Mouse (Mus musculus) thymus, postnatal 10 days (tissue): ENCODE measurements at regions not wholly inside any gene's neighbourhood (a gene's known extent, or its start where the extent isn't known, plus 50 kb on each side); places are given as distances from the start of the nearest gene placed in this dataset.
"Not testable (repeated sequence)": the region's sequence is repeated elsewhere in the genome, so short reads cannot be mapped to it uniquely, and the experiment has no call there.

ENCODE experiments used
- DNase-seq, 2 experiments: peaks; one replicate each; pipeline ENCODE4 v3.0.0; 2021; ENCODE audit warnings: low spot score in 2 of 2

DNA sequence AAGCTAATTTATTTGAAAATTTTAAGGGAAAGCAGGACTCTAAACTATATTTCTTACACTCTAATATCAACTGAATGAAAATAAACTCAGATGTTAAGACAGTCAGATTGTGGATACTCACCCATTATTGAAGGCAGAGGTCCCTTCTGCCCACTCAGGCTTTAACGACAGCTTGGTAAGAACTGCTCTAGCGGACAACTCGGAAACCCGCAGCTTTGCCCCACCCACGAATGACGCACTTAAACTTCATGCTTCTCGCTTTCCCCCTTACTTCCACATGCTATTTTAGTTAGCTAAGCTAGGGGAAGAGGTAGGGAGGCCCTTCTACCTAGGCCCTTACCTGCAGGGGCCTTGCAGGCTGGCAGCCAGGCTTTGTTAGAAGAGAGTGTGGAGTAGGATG is 50.8 kb upstream of the Elmo1 start:
- DNase-seq = no peak

GRCm38 (mm10) chr13:20038463-20038862 is 51.9 kb upstream of the Elmo1 start:
- DNase-seq = peak; percentile 9 to 55

- no peak for DNase-seq
Observed at GRCm38 (mm10) chr13:20037436-20037835, 53.0 kb upstream of the Elmo1 start.

DNA sequence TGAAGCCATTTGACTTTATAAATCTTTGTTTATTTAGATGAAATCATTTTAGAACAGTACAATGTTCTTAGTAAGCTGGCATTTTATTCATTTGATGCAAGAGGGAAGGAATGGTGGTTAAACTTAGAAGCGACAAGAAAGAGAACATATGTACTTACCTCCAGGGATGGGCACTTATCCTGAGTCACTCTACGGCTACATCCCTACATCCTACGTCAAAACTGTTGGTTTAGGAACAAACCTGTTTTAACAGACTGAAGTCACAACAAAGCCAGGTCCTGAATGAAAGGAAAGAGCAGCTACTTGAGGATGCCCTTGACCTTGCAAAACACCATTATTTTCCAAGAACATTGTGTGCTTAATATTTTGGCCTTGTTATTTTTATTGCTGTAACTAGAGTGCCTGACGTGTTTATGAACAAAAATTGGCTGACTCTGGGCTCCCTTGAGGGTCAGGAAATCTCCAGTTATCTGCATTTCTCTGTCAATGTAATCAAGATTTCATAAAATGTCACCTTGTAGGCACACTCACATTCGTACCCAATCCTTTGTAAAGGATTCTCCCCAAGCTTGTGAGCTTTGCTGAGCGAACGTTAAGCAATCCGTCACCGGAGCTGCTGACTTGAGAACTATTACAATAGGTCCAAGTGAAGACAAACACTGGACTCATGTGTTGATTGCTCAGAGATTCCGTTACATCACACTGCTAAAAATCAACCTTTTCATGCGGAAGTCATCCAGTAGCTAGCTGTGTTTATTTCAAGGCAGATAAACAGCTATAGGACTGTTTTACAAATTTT is 56.3 kb upstream of the Elmo1 start:
- no peak for DNase-seq

DNA sequence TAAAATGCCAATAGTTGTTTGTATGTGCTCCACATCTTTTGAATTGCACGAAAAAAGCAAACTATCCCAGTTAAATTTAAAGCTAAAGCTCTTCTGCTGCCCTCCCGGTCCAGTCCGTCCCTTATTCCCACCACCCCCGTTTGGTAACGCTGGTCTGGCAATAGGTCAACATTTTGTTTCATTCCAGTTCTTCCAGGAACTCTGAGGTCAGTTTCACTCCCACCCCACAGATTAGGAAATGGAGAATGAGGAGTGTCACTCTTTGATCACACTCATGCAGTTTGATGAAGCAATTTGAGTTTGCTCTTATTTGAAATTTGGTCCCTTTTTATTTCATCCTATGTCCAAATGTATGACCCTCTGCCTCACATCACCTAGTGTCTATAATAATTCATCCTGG is 58.7 kb upstream of the Elmo1 start:
- DNase-seq = no peak

DNA sequence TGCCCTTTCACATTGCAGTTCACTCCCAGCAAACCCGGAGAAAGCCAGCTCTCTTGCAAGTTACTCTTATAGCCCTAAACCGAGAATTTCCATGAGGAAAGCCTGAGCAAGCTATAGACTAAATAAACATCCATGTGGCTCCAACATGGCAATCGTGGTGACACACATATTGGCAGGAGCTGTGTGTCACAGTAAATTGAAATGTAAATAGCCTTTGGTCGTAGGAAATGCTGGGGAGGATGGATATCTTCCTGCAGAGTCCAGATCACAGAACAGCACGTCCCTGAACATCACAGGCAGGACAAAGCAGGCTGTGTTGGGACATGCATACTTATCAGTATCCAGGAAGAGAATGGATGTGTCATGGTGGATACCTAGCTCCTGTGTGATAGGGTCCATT is 59.3 kb upstream of the Elmo1 start:
- no peak for DNase-seq

DNA sequence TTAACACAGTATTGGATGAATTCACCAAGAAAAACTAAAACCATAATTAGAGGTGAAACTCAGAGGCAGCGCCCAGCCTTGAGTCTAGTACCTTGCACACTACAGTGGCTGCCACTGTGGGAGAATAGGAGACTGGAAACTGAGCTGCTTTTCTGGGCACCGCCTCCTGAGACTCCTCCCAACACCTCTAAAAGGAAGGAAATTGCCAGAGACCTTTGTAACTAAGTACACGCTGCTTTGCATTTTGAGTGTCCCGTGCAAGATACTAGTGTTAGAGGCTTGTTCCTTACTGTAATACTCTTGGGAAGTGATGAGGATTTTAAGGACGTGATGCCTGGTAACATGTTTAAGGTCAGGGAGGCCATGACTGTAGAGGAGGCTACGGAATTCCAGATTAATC is 63.8 kb upstream of the Elmo1 start:
- no peak for DNase-seq

DNA sequence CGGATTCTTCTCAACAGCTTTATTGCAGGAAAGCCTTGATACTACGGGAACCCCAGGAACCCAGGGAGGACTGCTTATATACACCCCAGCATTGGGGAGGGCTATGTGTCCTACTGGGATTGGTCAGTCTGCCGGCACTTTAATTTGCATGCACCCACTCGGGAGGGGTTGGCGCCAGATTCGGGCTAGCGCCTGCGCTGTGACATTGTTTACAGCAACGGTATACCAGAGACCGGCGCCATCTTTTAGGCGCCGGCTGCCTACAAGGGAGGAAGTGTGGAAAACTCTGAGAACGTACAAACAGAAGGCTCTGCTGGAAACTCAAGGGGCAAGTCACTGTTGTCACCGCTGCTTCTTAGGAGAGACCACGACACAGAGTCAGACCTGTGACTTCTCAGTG is 73.9 kb upstream of the Elmo1 start:
- DNase-seq = not testable (repeated sequence)

- no peak for DNase-seq
Observed at GRCm38 (mm10) chr13:20012621-20013020, 77.8 kb upstream of the Elmo1 start.

- no peak for DNase-seq
Observed at GRCm38 (mm10) chr13:20009164-20009563, 81.2 kb upstream of the Elmo1 start.

- no peak for DNase-seq
Observed at GRCm38 (mm10) chr13:20007561-20007960, 82.8 kb upstream of the Elmo1 start.

DNA sequence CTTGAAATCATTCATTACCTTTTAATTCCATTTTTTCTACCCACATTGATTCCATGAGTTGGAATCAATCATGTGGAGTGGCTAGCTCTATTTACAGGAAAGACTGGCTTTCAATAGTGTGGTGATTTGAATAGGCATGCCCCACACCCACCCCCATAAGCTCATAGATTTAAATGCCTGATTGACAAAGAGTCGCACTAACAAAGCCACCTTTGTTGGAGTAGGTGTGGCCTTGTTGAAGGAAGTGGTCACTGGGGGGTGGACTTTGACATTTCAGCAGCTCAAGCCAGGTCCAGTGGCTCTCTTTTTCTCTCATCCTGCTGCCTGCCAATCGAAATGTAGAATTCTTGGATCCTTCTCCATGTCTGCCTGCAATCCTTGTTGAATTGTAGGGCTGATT is 92.8 kb upstream of the Elmo1 start:
- no peak for DNase-seq

- DNase-seq = no peak
Observed at GRCm38 (mm10) chr13:19975621-19976020, 114.8 kb upstream of the Elmo1 start.

GRCm38 (mm10) chr13:19966566-19966965 is 123.8 kb upstream of the Elmo1 start:
- DNase-seq = no peak

DNA sequence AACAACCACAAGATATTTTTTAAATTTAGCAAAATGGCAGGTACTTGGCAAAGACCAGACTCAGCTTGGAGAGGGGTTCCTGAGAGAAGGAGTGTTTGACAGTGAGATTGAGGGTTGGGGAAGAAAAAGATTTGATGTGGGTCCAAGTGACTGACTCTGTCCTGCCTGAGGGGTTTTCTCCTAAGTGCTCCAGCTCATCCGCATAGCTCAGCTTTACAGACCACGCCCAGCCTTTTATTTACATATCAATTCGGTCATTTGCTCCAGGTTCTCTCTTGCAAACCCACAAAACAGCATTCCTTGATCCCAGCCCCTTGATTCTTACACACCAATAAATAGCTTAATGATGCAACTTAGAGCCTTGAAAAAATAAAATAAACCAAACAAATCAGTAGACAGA is 127.4 kb upstream of the Elmo1 start:
- no peak for DNase-seq

DNA sequence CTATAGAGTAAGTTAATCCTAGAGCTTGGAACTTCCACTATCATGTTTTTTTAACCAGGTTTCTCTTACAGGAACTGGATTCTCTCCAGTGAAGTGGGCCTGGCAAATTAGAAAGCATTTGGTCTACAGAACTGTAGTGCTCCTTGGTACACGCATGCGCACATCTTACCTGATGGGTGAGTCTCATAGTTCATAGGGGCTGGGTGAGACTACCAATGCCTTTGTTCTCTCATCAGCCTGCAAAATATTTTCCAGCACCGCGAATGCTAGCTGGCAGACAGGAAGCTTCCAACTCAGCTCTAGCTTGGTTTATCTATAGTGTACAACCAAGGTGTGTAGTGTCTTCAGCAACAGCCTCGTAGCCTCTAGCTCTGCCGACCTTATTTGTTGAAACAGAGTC is 104.7 kb upstream of the Gpr141 start:
- no peak for DNase-seq

DNA sequence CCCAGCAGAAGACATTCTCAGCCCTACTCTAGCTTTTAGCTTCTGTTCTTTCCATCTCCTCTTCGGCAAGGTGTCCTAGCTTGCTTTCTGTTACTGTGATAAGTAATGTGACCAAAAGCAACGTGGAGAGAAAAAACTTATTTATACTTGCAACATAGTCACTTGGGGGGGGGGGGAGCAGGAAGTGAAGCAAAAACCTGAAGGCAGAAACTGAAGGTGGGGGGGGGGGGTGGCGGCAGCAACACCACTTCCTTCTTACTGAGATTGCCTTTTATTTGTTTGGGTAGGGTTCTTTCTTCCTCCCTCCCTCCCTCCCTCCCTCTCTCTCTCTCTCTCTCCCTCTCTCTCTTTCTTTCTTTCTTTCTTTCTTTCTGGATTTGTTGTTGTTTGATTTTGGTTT is 103.8 kb upstream of the Gpr141 start:
- no peak for DNase-seq

GRCm38 (mm10) chr13:19921084-19921827 is 97.2 kb upstream of the Gpr141 start:
- DNase-seq = no peak

GRCm38 (mm10) chr13:19911860-19912584 is 88.0 kb upstream of the Gpr141 start:
- no peak for DNase-seq

DNA sequence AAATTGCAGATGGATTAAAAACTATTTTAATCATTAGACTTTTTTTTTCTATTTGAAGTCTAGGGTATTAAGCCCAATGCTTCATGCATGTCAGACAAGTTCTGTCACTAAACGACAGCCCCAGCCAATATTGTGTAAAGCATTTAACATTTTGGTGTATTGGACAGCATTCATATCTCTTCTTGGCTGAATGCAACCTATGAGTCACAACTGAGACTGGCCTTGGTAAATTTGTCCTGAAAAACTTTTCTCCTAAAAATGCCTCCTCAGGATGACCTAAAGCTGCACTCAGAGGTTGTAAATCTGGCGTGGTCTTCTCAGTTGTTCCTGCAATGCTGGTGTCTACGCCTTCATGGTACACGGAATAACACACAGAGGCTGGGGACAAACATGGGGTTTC is 78.7 kb upstream of the Gpr141 start:
- no peak for DNase-seq

DNA sequence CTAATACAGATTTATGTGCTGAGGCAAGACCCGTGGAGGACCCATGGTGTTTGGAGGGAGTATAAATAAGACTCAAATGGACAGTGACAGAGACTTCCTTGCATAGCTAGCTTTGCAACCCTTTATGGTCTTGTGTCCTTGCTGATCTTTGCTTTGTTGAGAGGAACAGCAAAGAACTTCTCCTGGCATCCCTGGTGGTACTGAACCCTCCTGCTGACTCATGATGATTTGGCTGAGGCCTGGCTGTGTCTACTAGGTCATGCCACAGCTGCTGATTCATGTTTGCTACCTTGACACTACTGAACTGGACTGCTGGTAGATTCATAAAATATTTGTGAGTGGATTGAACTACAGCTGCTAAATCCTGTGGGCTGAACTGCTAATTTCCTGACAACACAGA is 73.1 kb upstream of the Gpr141 start:
- DNase-seq = no peak

DNA sequence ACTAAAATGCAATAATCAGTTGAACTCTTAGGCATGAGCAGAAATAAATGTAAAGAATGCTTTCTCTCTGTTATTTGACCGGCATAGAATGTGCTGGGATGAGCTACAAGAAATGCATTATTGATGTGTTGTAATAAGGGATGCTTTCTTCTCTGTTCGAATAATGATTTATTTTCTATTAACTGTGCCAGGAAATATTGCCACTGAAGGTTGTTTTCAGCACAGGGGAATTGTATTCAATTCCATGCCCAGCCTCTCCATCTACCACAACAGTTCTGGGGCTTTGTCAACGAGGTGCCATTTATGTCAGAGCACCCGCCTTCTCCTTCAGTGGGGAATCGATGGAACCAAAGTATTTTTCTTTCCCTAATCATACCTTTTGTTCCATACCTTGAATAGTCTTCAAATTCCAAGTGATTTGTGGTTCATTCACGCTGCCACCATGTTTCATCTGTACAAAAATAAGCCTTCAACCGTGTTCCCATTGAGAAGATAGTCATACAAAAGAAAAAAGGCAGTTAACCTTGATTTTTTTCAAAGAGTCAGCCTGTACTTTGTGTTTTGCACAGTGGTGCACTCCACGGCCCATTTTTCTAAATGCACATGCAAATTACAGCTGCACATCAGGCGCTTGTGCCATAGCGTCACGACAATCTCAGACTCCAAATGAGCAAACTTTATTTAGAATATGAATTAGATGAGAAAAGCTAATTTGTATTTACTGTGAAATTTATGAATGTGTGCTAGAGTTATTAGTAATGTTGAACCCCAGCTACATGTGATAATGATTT is 65.1 kb upstream of the Gpr141 start:
- DNase-seq = no peak
